Mouse (Mus musculus) lung, embryonic 14.5 days (tissue): ENCODE measurements at regions not wholly inside any gene's neighbourhood (a gene's known extent, or its start where the extent isn't known, plus 50 kb on each side); places are given as distances from the start of the nearest gene placed in this dataset.

ENCODE experiments used
- ATAC-seq: fragments of 200-750 bp; cut with Nextera tagmentation; 2 replicates; pipeline ENCODE4 v1.8.0; 2017; ENCODE audit warnings: mild to moderate bottlenecking, moderate TSS enrichment, moderate library complexity; ENCODE audit not compliant: insufficient read depth
- DNase-seq: peaks from one replicate; pipeline ENCODE4 v3.0.0-alpha.2; 2015
- H3K27ac ChIP-seq: fragments of 300-500 bp; sonication (generic); 2 replicates; pipeline ENCODE4 v1.5.1; 2014; ENCODE audit warnings: low read depth, mild to moderate bottlenecking, moderate library complexity
- H3K27me3 ChIP-seq: fragments of 300-500 bp; sonication (generic); 2 replicates; pipeline ENCODE4 v1.6.1; 2014; ENCODE audit warnings: low read length, control low read depth; ENCODE audit not compliant: insufficient read depth
- H3K36me3 ChIP-seq: fragments of 300-500 bp; sonication (generic); 2 replicates; pipeline ENCODE4 v1.6.1; 2014; ENCODE audit warnings: control low read depth; ENCODE audit not compliant: insufficient read depth
- H3K4me1 ChIP-seq: fragments of 300-500 bp; sonication (generic); 2 replicates; pipeline ENCODE4 v1.6.1; 2014; ENCODE audit warnings: antibody characterized with exemption, control low read depth; ENCODE audit not compliant: insufficient read depth
- H3K4me2 ChIP-seq: fragments of 300-500 bp; sonication (generic); 2 replicates; pipeline ENCODE4 v1.6.1; 2014; ENCODE audit warnings: mild to moderate bottlenecking
- H3K4me3 ChIP-seq: fragments of 300-500 bp; sonication (generic); 2 replicates; pipeline ENCODE4 v1.5.1; 2014; ENCODE audit warnings: low read depth, low read length
- H3K9ac ChIP-seq: fragments of 300-500 bp; sonication (generic); 2 replicates; pipeline ENCODE4 v1.6.1; 2014
- H3K9me3 ChIP-seq: fragments of 300-500 bp; sonication (generic); 2 replicates; pipeline ENCODE4 v1.6.1; 2016; ENCODE audit warnings: low read depth, low read length, control low read depth
- CTCF ChIP-seq: IDR thresholded peaks from 2 replicates; pipeline ENCODE4 v1.5.1; 2016; ENCODE audit warnings: antibody characterized with exemption, low read depth
- WGBS: fragments of 180-500 bp; shearing (Covaris S2); extraction: QIAGEN DNeasy Blood & Tissue Kit; methylation state at CpG from one replicate; pipeline ENCODE4 v1.1.7; 2014; 5-methylcytosine and 5-hydroxymethylcytosine counted together

DNA sequence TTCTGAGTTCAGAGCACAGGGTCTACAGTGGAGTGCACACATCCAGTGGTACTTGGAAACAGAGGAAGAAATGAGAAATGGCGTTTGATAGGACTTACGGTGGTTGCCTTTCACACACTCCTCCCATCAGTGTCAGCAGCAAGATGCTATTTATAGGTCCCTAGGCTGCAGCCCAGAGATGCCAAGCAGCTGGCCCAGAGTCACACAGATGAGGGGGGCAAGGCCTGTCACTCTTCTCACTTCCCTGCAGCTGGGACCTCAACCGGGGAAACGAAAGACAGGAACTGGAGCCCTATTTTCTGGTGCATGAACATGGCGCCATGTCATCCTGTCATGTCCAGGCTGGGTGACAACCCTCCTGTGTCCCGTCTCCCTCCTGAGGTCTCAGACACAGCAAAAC lies 71.3 kb upstream of the Crhr1 start:
- Histone ChIP-seq H3K36me3 (no peaks in the 10 kb centered on the region), H3K27ac (no peak overlapping the region), H3K27me3 (no peaks in the 10 kb centered on the region), H3K4me2 (no peak overlapping the region), H3K4me3 (no peak overlapping the region), H3K9ac (no peak overlapping the region), H3K4me1 (no peaks in the 10 kb centered on the region), H3K9me3 (no peaks in the 10 kb centered on the region)
- no peak for DNase-seq
- TF ChIP-seq CTCF, result no peak
- ATAC-seq, result no peak
- WGBS, result 74% methylated on average over 6 of the region's 6 CpGs

DNA sequence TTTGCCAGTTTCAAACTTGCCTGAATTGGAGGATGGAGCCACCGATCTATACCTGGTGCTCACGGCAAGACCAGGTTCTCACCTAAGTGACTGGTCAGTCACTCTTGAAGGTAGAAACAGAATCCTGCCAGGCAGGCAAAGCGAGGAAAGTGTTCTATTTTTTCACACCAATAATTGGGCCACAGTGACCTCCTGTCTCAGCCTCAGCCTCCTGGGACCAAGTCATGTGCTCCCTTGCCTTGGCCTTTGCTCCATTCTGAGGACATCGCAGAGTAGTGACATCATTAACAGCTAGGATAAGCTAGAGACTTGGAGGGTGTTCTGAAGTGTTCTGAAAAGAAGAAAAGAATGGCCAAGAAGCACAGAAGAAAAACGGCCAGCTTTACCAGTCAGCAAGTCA lies 67.5 kb upstream of the Crhr1 start:
- DNase-seq, result no peak
- H3K27me3 ChIP-seq, result no peaks in the 10 kb centered on the region

DNA sequence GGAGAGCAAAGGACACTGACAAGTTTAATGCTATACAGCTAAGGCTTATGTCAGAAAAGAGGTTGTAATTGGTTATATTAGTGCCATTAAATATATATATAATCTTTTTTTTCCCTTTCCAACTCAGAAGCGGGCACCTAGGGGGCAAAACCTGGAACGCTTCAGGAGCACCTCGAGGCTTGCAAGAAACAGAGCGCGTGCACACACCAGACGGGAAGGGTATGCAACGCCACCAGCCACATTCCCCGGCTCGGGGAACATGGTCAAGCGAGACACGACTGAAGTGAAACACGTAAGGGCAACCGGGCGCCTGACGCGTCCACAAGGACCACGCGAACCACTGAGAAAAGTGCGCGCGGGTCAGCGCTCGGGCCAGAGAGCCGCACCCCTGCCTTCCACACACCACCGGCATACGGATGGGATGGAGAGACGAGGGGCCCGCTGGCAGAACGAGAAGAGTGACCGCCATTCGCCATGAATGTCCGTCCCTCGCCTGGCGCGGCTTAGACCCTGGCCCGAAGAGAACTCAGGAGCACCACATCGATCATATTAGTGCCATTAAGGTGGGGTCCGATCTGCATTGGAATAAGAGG lies 60.0 kb upstream of the Crhr1 start:
- 86% methylated on average over 38 of the region's 38 CpGs for WGBS

More for the DNA sequence above, 67.5 kb upstream of the Crhr1 start:
- Histone ChIP-seq H3K9me3 (no peaks in the 10 kb centered on the region), H3K36me3 (no peaks in the 10 kb centered on the region), H3K4me2 (no peak overlapping the region), H3K27ac (no peak overlapping the region), H3K4me1 (no peaks in the 10 kb centered on the region), H3K4me3 (no peak overlapping the region), H3K9ac (no peak overlapping the region)
- 82% methylated on average over 5 of the region's 5 CpGs for WGBS
- TF ChIP-seq CTCF, result no peak
- ATAC-seq, result no peak

DNA sequence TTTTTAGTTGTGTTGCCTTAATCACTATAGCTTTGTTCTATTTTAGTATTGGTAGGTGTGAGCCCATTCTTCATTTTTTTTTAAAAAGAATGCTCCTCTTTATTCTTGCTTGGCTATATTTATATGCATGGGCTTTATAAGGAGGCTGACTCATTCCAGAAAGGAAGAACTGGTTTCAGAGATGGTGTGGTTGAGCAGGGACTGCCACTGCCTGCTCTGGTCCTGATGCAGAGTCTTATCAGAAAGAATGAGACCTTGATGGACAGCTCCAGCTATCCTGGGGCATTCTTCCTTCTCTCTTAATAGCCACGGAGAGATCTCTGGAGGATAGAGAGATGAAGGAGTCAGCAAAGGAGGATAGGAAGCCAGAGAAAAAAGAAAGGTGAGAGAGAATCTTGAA lies 57.9 kb upstream of the Crhr1 start:
- no peaks in the 10 kb centered on the region for H3K27me3 ChIP-seq
- no peaks in the 10 kb centered on the region for H3K9me3 ChIP-seq
- ATAC-seq, result no peak
- no peak overlapping the region for H3K4me3 ChIP-seq
- no peaks in the 10 kb centered on the region for H3K4me1 ChIP-seq
- no peak for TF ChIP-seq CTCF
- no peak overlapping the region for H3K9ac ChIP-seq
- H3K27ac ChIP-seq, result no peak overlapping the region
- H3K4me2 ChIP-seq, result no peak overlapping the region
- 71% methylated on average over 1 of the region's 1 CpGs for WGBS
- no peak for DNase-seq
- no peaks in the 10 kb centered on the region for H3K36me3 ChIP-seq

More for the DNA sequence above, 60.0 kb upstream of the Crhr1 start:
- no peaks in the 10 kb centered on the region for H3K9me3 ChIP-seq
- DNase-seq, result no peak
- no peaks in the 10 kb centered on the region for H3K36me3 ChIP-seq
- H3K4me2 ChIP-seq, result no peak overlapping the region
- H3K27me3 ChIP-seq, result no peaks in the 10 kb centered on the region
- H3K4me1 ChIP-seq, result no peaks in the 10 kb centered on the region
- no peak for ATAC-seq
- H3K9ac ChIP-seq, result no peak overlapping the region
- no peak for TF ChIP-seq CTCF
- no peak overlapping the region for H3K27ac ChIP-seq
- H3K4me3 ChIP-seq, result no peak overlapping the region

DNA sequence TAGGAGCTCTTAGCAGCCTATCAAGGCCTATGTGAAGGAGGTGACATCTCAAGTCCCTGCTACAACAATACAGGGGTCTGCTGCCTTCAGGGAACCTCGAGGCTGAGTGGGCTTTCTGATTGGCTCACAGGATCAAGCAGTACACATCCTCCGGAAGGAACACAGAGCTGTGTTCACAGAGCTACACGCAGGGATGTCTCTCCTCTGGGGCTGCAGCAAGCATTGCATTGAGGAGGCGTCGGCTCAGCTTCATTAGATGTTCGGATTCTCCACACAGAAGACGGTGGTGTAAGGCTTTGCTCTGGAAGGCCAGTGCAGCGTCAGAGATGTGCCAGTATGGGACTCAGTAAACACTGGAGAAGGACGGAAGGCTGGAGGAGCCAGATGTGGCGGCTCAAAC lies 57.3 kb upstream of the Crhr1 start:
- H3K27me3 ChIP-seq, result no peaks in the 10 kb centered on the region
- H3K4me2 ChIP-seq, result no peak overlapping the region
- WGBS, result 50% methylated on average over 10 of the region's 10 CpGs
- no peak overlapping the region for H3K9ac ChIP-seq
- TF ChIP-seq CTCF, result no peak
- no peaks in the 10 kb centered on the region for H3K4me1 ChIP-seq
- H3K36me3 ChIP-seq, result no peaks in the 10 kb centered on the region
- no peaks in the 10 kb centered on the region for H3K9me3 ChIP-seq
- H3K4me3 ChIP-seq, result no peak overlapping the region
- no peak for DNase-seq
- no peak overlapping the region for H3K27ac ChIP-seq
- ATAC-seq, result no peak

DNA sequence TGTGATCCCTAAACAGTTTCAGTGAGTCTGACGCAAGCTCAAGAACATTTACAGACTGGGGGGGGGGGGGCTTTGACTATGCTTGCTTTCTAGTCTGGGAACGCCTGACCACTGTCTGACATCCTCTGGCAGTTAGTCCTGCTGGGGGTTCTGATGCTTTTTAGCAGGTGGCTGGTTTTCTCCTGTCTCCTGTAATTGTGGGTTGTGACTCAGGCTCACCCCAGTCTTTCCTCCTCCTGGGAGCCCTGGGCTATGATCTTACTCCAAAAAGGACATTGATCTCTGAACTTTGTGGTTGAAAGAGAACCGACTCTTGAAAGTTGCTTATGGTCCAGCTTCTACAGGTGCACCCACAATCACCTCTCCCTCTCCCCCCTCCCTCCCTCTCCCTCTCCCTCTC lies 50.6 kb upstream of the Crhr1 start:
- Histone ChIP-seq H3K36me3 (no peaks in the 10 kb centered on the region), H3K27ac (no peak overlapping the region), H3K4me2 (no peak overlapping the region), H3K4me3 (no peak overlapping the region), H3K27me3 (no peaks in the 10 kb centered on the region), H3K4me1 (no peaks in the 10 kb centered on the region), H3K9ac (no peak overlapping the region), H3K9me3 (no peaks in the 10 kb centered on the region)
- 49% methylated on average over 3 of the region's 3 CpGs for WGBS
- ATAC-seq (no peak), DNase-seq (no peak)
- no peak for TF ChIP-seq CTCF
